Comparison of ENCODE assay signal across 12 mouse cellular contexts in genomic region chr3:40510567-40510966, GRCm38 (mm10). TPM values are rescaled to one million over a fixed set of nuclear protein-coding genes. Genes with fewer than 3 reads are reported as not detected.
DNase-seq lines count a peak whose midpoint lies in the region; ATAC-seq and TF ChIP-seq lines count a peak whose summit lies in the region.
"Had no signal": no experiment of that assay in that cellular context is flagged by ENCODE, and none has a peak within 500 bp of the region (broad histone marks: within the 10 kb centered on the region; RNA-seq: fewer than 3 reads in every experiment).

No protein-coding gene starts in this region.

- H3K9me3 ChIP-seq in lung, embryonic 14.5 days (ENCODE audit: low read depth, low read length) = no peaks in the 10 kb centered on the region
- H3K9me3 ChIP-seq: embryonic facial prominence, embryonic 15.5 days; lung, embryonic 15.5 days had no signal

- H3K27ac ChIP-seq in lung, embryonic 14.5 days (ENCODE audit: low read depth) = no peak overlapping the region
- H3K27ac ChIP-seq: embryonic facial prominence, embryonic 15.5 days; lung, embryonic 15.5 days had no signal

- no peak overlapping the region for H3K4me3 ChIP-seq in lung, embryonic 14.5 days (ENCODE audit: low read depth, low read length)
- H3K4me3 ChIP-seq: embryonic facial prominence, embryonic 15.5 days; lung, embryonic 15.5 days had no signal

- no peak overlapping the region for H3K4me2 ChIP-seq in lung, embryonic 14.5 days
- H3K4me2 ChIP-seq: embryonic facial prominence, embryonic 15.5 days; lung, embryonic 15.5 days had no signal

- no peak for TF ChIP-seq CTCF in lung, embryonic 14.5 days (IDR thresholded peaks at IDR 0.05; ENCODE audit: low read depth)

- DNase-seq in heart, adult 11 months = peak; percentile 89
- DNase-seq in heart, adult 9 months (ENCODE audit: low spot score in 2 of 2) = no peak
- DNase-seq in lung, embryonic 14.5 days = peak; percentile 70
- no peak for DNase-seq in lung, postnatal 25 days (ENCODE audit: low spot score)
- peak; percentile 35 for DNase-seq in Muller cell, postnatal 12 days (ENCODE audit: inconsistent ontology term)
- peak; percentile 11 to 34 for DNase-seq in heart, postnatal 14 days
- no peak for DNase-seq in urinary bladder, adult 2 months (ENCODE audit: low spot score)
- DNase-seq in layer of hippocampus, adult 9-11 months = no peak
- DNase-seq: right cerebral cortex, postnatal 4 days had no signal

- no peaks in the 10 kb centered on the region for H3K36me3 ChIP-seq in lung, embryonic 14.5 days (ENCODE audit: insufficient read depth)
- H3K36me3 ChIP-seq: embryonic facial prominence, embryonic 15.5 days; lung, embryonic 15.5 days had no signal

- no peaks in the 10 kb centered on the region for H3K27me3 ChIP-seq in lung, embryonic 14.5 days (ENCODE audit: insufficient read depth, low read length)
- H3K27me3 ChIP-seq: embryonic facial prominence, embryonic 15.5 days; lung, embryonic 15.5 days had no signal

- 28% methylated on average over 6 of the region's 6 CpGs for WGBS in lung, embryonic 14.5 days

- no peak for ATAC-seq in lung, embryonic 14.5 days (ENCODE audit: insufficient read depth)
- ATAC-seq: inflammation-experienced regulatory T-cells, adult 6 months had no signal

- H3K4me1 ChIP-seq in lung, embryonic 14.5 days (ENCODE audit: insufficient read depth) = peaks cover 4% of the 10 kb centered on the region; the same call in 1 of the 2 replicates
- H3K4me1 ChIP-seq: embryonic facial prominence, embryonic 15.5 days; lung, embryonic 15.5 days had no signal

- no peak overlapping the region for H3K9ac ChIP-seq in lung, embryonic 14.5 days
- H3K9ac ChIP-seq: embryonic facial prominence, embryonic 15.5 days; lung, embryonic 15.5 days had no signal

- intact Hi-C loops in heart, postnatal 14 days (cut with DNase I) = no loop called here

RNA-seq across cellular contexts. Expression of gene Intu, which starts 20.5 kb away (rescaled TPM):
- 3.7 and 4.1 TPM in 2 replicates for polyA plus RNA-seq in lung, embryonic 14.5 days (2014; fragmentation: Nextera tagmentation; extraction: Ambion mirVana)
- total RNA-seq in heart, postnatal 14 days (2021) = 10 to 100 TPM; 11.9 to 12.4 TPM
- polyA plus RNA-seq in urinary bladder, adult 2 months (2012; rRNA removed) = 2.7 and 3.2 TPM in 2 replicates

Comparison
In these comparisons a context has a peak if more than half of its experiments do, and no peak if none do; other contexts are left out.
1. DNase-seq: peak in heart, adult 11 months (single experiment), lung, embryonic 14.5 days (single experiment), Muller cell, postnatal 12 days (single experiment) and heart, postnatal 14 days (2 of 2); none in heart, adult 9 months (0 of 2), lung, postnatal 25 days (single experiment), urinary bladder, adult 2 months (single experiment) and layer of hippocampus, adult 9-11 months (single experiment).